19 mouse cellular contexts compared by ENCODE assay signal in the genomic region with DNA sequence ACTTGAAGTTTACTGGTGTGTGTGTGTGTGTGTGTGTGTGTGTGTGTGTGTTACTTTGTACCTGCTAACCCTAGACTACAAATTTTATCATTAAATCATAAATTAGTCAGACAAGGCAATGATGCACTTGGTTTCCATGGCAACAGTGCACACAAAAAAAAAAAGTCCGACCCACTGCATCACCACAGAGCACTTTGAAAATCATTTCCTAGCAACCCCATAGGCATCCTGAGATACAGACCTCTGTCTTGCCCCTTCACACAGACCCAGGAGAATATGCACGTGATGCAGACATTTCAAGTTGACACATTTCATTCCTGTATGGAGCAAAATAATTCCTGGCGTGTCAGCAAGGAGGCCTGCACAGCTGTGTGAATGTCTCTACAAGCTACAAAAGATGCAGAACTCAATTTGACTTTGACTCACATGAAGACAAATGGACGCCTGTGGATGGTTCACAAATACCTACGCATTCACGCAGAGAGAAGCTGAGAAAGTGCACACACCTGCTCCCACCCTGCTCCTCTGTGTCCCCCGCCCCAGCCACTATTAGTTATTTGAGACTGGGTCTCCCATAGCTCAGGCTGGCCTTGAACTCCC. TPM values are rescaled to one million over a fixed set of nuclear protein-coding genes. Genes with fewer than 3 reads are reported as not detected.
DNase-seq lines count a peak whose midpoint lies in the region; ATAC-seq and TF ChIP-seq lines count a peak whose summit lies in the region.
"Had no signal": no experiment of that assay in that cellular context is flagged by ENCODE, and none has a peak within 500 bp of the region (broad histone marks: within the 10 kb centered on the region; RNA-seq: fewer than 3 reads in every experiment).

No protein-coding gene starts in this region.

- H3K4me3 ChIP-seq in hindbrain, embryonic 10.5 days: no peak overlapping the region
- H3K4me3 ChIP-seq in hindbrain, embryonic 12.5 days: no peak overlapping the region
- no peak overlapping the region for H3K4me3 ChIP-seq in hindbrain, embryonic 11.5 days (ENCODE audit: low read depth, low read length)
- no peak overlapping the region for H3K4me3 ChIP-seq in midbrain, embryonic 15.5 days
- H3K4me3 ChIP-seq: embryonic facial prominence, embryonic 13.5 days; lung, embryonic 15.5 days had no signal

- H3K9ac ChIP-seq in hindbrain, embryonic 12.5 days: no peak overlapping the region
- no peak overlapping the region for H3K9ac ChIP-seq in hindbrain, embryonic 11.5 days (ENCODE audit: low read depth, low read length)
- no peak overlapping the region for H3K9ac ChIP-seq in midbrain, embryonic 15.5 days
- H3K9ac ChIP-seq: embryonic facial prominence, embryonic 13.5 days; lung, embryonic 15.5 days had no signal

- 58% methylated on average over 7 of the region's 7 CpGs for WGBS in hindbrain, embryonic 10.5 days
- 45% methylated on average over 7 of the region's 7 CpGs for WGBS in hindbrain, embryonic 12.5 days
- WGBS in hindbrain, embryonic 11.5 days: 62% methylated on average over 7 of the region's 7 CpGs
- WGBS in midbrain, embryonic 15.5 days: 53% methylated on average over 7 of the region's 7 CpGs

- no peaks in the 10 kb centered on the region for H3K9me3 ChIP-seq in hindbrain, embryonic 10.5 days
- no peaks in the 10 kb centered on the region for H3K9me3 ChIP-seq in hindbrain, embryonic 12.5 days (replicated peaks)
- H3K9me3 ChIP-seq in hindbrain, embryonic 11.5 days (ENCODE audit: control insufficient read depth, low read length): no peaks in the 10 kb centered on the region
- H3K9me3 ChIP-seq in midbrain, embryonic 15.5 days: no peaks in the 10 kb centered on the region
- H3K9me3 ChIP-seq: embryonic facial prominence, embryonic 13.5 days; G1E; lung, embryonic 15.5 days had no signal

- H3K4me1 ChIP-seq in hindbrain, embryonic 10.5 days (replicated peaks): peaks cover 15% of the 10 kb centered on the region
- peaks cover 5% of the 10 kb centered on the region; the same call in 1 of the 2 replicates for H3K4me1 ChIP-seq in hindbrain, embryonic 12.5 days
- H3K4me1 ChIP-seq in hindbrain, embryonic 11.5 days (replicated peaks; ENCODE audit: control insufficient read depth, insufficient read depth, low read length): no peaks in the 10 kb centered on the region
- H3K4me1 ChIP-seq in midbrain, embryonic 15.5 days: peaks cover 16% of the 10 kb centered on the region
- H3K4me1 ChIP-seq: embryonic facial prominence, embryonic 13.5 days; lung, embryonic 15.5 days had no signal

- DNase-seq in hindbrain, embryonic 10.5 days (ENCODE audit: low spot score): peak; percentile 22
- peak; percentile 62 for DNase-seq in brain, embryonic 14.5 days (ENCODE audit: low read depth)
- peak; percentile 14 for DNase-seq in hindbrain, embryonic 11.5 days (ENCODE audit: low spot score)
- DNase-seq: adrenal gland, adult 8-10 months; cerebellum, adult 9-11 months; gastrocnemius, postnatal 25 days; kidney, postnatal 14 days; left cerebral cortex, postnatal 4 days; thymus, adult 18-20 months had no signal

- ATAC-seq in hindbrain, embryonic 12.5 days (ENCODE audit: low FRiP score): no peak; the same call in 1 of the 2 replicates
- no peak for ATAC-seq in hindbrain, embryonic 11.5 days (ENCODE audit: low FRiP score)
- ATAC-seq in midbrain, embryonic 15.5 days (replicated peaks): peak; percentile 88
- ATAC-seq in megakaryocyte, adult 5-6 weeks (ENCODE audit: poor library complexity, severe bottlenecking): no peak
- no peak for ATAC-seq in activated CD4-positive, CD25-positive, alpha-beta regulatory T cell, adult 4 months
- ATAC-seq: intestine, embryonic 16.5 days had no signal

- H3K36me3 ChIP-seq in hindbrain, embryonic 10.5 days: no peaks in the 10 kb centered on the region
- H3K36me3 ChIP-seq in hindbrain, embryonic 12.5 days: no peaks in the 10 kb centered on the region
- H3K36me3 ChIP-seq in hindbrain, embryonic 11.5 days (ENCODE audit: control insufficient read depth, insufficient read depth, low read length): no peaks in the 10 kb centered on the region
- H3K36me3 ChIP-seq in midbrain, embryonic 15.5 days (replicated peaks): no peaks in the 10 kb centered on the region
- H3K36me3 ChIP-seq: embryonic facial prominence, embryonic 13.5 days; G1E; lung, embryonic 15.5 days had no signal

- TF ChIP-seq POLR2A in brain, embryonic 14.5 days (IDR thresholded peaks at IDR 0.05; ENCODE audit: borderline replicate concordance, extremely low read depth, insufficient read depth, insufficient read length, poor library complexity, severe bottlenecking): no peak

- H3K27ac ChIP-seq in hindbrain, embryonic 10.5 days: no peak overlapping the region
- H3K27ac ChIP-seq in hindbrain, embryonic 12.5 days: no peak overlapping the region
- no peak overlapping the region for H3K27ac ChIP-seq in hindbrain, embryonic 11.5 days (ENCODE audit: low read depth, low read length)
- H3K27ac ChIP-seq in midbrain, embryonic 15.5 days: peak overlapping the region; percentile 75
- H3K27ac ChIP-seq: embryonic facial prominence, embryonic 13.5 days; lung, embryonic 15.5 days had no signal

- no peak overlapping the region for H3K4me2 ChIP-seq in hindbrain, embryonic 12.5 days (replicated peaks)
- H3K4me2 ChIP-seq in hindbrain, embryonic 11.5 days (replicated peaks; ENCODE audit: low read depth, low read length): no peak overlapping the region
- H3K4me2 ChIP-seq in midbrain, embryonic 15.5 days: no peak overlapping the region
- H3K4me2 ChIP-seq: embryonic facial prominence, embryonic 13.5 days; heart, embryonic 11.5 days; liver, embryonic 11.5 days; lung, embryonic 15.5 days had no signal

- H3K27me3 ChIP-seq in hindbrain, embryonic 10.5 days (ENCODE audit: insufficient read depth, poor library complexity, severe bottlenecking): no peaks in the 10 kb centered on the region
- H3K27me3 ChIP-seq in hindbrain, embryonic 12.5 days: no peaks in the 10 kb centered on the region
- H3K27me3 ChIP-seq in hindbrain, embryonic 11.5 days (ENCODE audit: control insufficient read depth, insufficient read depth, low read length): no peaks in the 10 kb centered on the region
- H3K27me3 ChIP-seq in midbrain, embryonic 15.5 days (replicated peaks): no peaks in the 10 kb centered on the region
- H3K27me3 ChIP-seq: embryonic facial prominence, embryonic 13.5 days; lung, embryonic 15.5 days had no signal

- no peak for TF ChIP-seq CTCF in brain, embryonic 14.5 days (IDR thresholded peaks at IDR 0.05; ENCODE audit: borderline replicate concordance, extremely low read depth, insufficient read depth, insufficient read length)

RNA-seq across cellular contexts. Expression of a gene that starts 53.9 kb away (rescaled TPM):
- 1.4 and 1.9 TPM in 2 replicates for polyA plus RNA-seq in hindbrain, embryonic 10.5 days (2016; fragmentation: Nextera tagmentation; extraction: Ambion mirVana)
- polyA plus RNA-seq in hindbrain, embryonic 12.5 days (2016; fragmentation: Nextera tagmentation; extraction: Ambion mirVana): 3.4 and 5.3 TPM in 2 replicates
- polyA plus RNA-seq in brain, embryonic 14.5 days (2012; rRNA removed): 4.5 and 6.2 TPM in 2 replicates
- polyA plus RNA-seq in hindbrain, embryonic 11.5 days (2014; fragmentation: Nextera tagmentation; extraction: Ambion mirVana): 3.1 and 3.3 TPM in 2 replicates
- 6.9 and 7.0 TPM in 2 replicates for polyA plus RNA-seq in midbrain, embryonic 15.5 days (2015; fragmentation: Nextera tagmentation; extraction: Ambion mirVana)
- total RNA-seq in megakaryocyte, adult 5-6 weeks (2015): 2.0 and 2.4 TPM in 2 replicates
- total RNA-seq in megakaryocyte, adult 5-6 weeks (2017): 2.2 and 3.2 TPM in 2 replicates
- polyA plus RNA-seq in activated CD4-positive, CD25-positive, alpha-beta regulatory T cell, adult 4 months (2017; shearing (Covaris generic)): 1 to 10 TPM in 1 of 2 experiments, under 1 TPM in 1; 0.54 to 1.2 TPM
- polyA plus RNA-seq: G1E had no signal
